Mouse (Mus musculus): ENCODE measurements at regions not wholly inside any gene's neighbourhood (a gene's known extent, or its start where the extent isn't known, plus 50 kb on each side); places are given as distances from the start of the nearest gene placed in this dataset.

- TF ChIP-seq USF1 (IDR thresholded peaks at IDR 0.05; ENCODE audit: low read depth) (no peak), FOSL1 (IDR thresholded peaks at IDR 0.05; ENCODE audit: insufficient read depth, low read length, poor library complexity, severe bottlenecking) (no peak), MYOD1 (IDR thresholded peaks at IDR 0.05; ENCODE audit: control insufficient read depth, insufficient read length, low read depth) (no peak), CTCF (IDR thresholded peaks at IDR 0.05; ENCODE audit: control insufficient read depth, insufficient read depth, insufficient read length) (no peak), MAX (IDR thresholded peaks at IDR 0.05) (no peak), CEBPB (IDR thresholded peaks at IDR 0.05; ENCODE audit: low read depth) (no peak), MYOG (IDR thresholded peaks at IDR 0.05; ENCODE audit: control insufficient read depth, extremely low read depth, insufficient read length) (no peak)
- Histone ChIP-seq H3K36me3 (ENCODE audit: control insufficient read depth, insufficient read depth) (no peaks in the 10 kb centered on the region), H3K79me3 (ENCODE audit: low read depth) (no peaks in the 10 kb centered on the region), H3K4me3 (ENCODE audit: insufficient read depth, poor library complexity, severe bottlenecking) (no peak overlapping the region), H3ac (ENCODE audit: control insufficient read depth, insufficient read length, low read depth) (no peak overlapping the region), H3K79me2 (ENCODE audit: control insufficient read depth, insufficient read depth) (no peaks in the 10 kb centered on the region), H3K27me3 (ENCODE audit: control insufficient read depth, insufficient read depth, insufficient read length) (peaks cover 3% of the 10 kb centered on the region)
Observed at GRCm38 (mm10) chr6:116821215-116821912, 104.7 kb upstream of the Tmem72 start.

- Histone ChIP-seq H3K27me3 (ENCODE audit: control insufficient read depth, insufficient read depth, insufficient read length) (peaks cover 3% of the 10 kb centered on the region), H3K36me3 (ENCODE audit: control insufficient read depth, insufficient read depth) (no peaks in the 10 kb centered on the region), H3K4me3 (ENCODE audit: insufficient read depth, poor library complexity, severe bottlenecking) (no peak overlapping the region), H3ac (ENCODE audit: control insufficient read depth, insufficient read length, low read depth) (no peak overlapping the region), H3K79me2 (ENCODE audit: control insufficient read depth, insufficient read depth) (no peaks in the 10 kb centered on the region), H3K79me3 (ENCODE audit: low read depth) (no peaks in the 10 kb centered on the region)
- TF ChIP-seq CEBPB (IDR thresholded peaks at IDR 0.05; ENCODE audit: low read depth) (no peak), USF1 (IDR thresholded peaks at IDR 0.05; ENCODE audit: low read depth) (no peak), MYOG (IDR thresholded peaks at IDR 0.05; ENCODE audit: control insufficient read depth, extremely low read depth, insufficient read length) (no peak), MYOD1 (IDR thresholded peaks at IDR 0.05; ENCODE audit: control insufficient read depth, insufficient read length, low read depth) (no peak), MAX (IDR thresholded peaks at IDR 0.05) (no peak), FOSL1 (IDR thresholded peaks at IDR 0.05; ENCODE audit: insufficient read depth, low read length, poor library complexity, severe bottlenecking) (no peak), CTCF (IDR thresholded peaks at IDR 0.05; ENCODE audit: control insufficient read depth, insufficient read depth, insufficient read length) (no peak)
Observed at GRCm38 (mm10) chr6:116822605-116823004, 105.9 kb upstream of the Tmem72 start.

DNA sequence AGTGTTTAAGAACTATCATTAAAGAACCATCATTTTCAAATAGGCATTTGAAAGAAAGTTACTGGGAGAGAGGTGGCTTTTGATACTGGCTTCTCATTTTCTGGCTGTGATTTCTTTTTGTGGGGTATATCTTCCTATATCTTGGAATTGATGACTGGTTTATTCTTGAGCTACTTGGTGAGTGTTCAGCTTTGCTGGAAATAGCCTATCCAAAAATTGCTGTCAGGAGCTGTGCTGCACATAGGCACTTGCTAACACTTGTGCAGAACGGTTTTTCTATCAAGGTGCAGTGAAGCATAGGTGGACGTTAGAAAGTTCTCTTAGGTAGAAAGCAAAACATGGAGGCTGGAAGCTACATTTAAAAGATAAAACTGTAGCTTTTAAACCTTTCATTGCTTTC, 108.9 kb upstream of the Tmem72 start:
- no peak overlapping the region for H3ac ChIP-seq (ENCODE audit: control insufficient read depth, insufficient read length, low read depth)
- H3K79me3 ChIP-seq (ENCODE audit: low read depth): no peaks in the 10 kb centered on the region
- no peak overlapping the region for H3K4me3 ChIP-seq (ENCODE audit: insufficient read depth, poor library complexity, severe bottlenecking)
- peaks cover 3% of the 10 kb centered on the region for H3K27me3 ChIP-seq (ENCODE audit: control insufficient read depth, insufficient read depth, insufficient read length)
- no peaks in the 10 kb centered on the region for H3K79me2 ChIP-seq (ENCODE audit: control insufficient read depth, insufficient read depth)
- no peaks in the 10 kb centered on the region for H3K36me3 ChIP-seq (ENCODE audit: control insufficient read depth, insufficient read depth)
- no peak for TF ChIP-seq USF1 (IDR thresholded peaks at IDR 0.05; ENCODE audit: low read depth)
- no peak for TF ChIP-seq MYOG (IDR thresholded peaks at IDR 0.05; ENCODE audit: control insufficient read depth, extremely low read depth, insufficient read length)
- no peak for TF ChIP-seq CTCF (IDR thresholded peaks at IDR 0.05; ENCODE audit: control insufficient read depth, insufficient read depth, insufficient read length)
- no peak for TF ChIP-seq CEBPB (IDR thresholded peaks at IDR 0.05; ENCODE audit: low read depth)
- TF ChIP-seq MAX (IDR thresholded peaks at IDR 0.05): no peak
- no peak for TF ChIP-seq FOSL1 (IDR thresholded peaks at IDR 0.05; ENCODE audit: insufficient read depth, low read length, poor library complexity, severe bottlenecking)
- no peak for TF ChIP-seq MYOD1 (IDR thresholded peaks at IDR 0.05; ENCODE audit: control insufficient read depth, insufficient read length, low read depth)

DNA sequence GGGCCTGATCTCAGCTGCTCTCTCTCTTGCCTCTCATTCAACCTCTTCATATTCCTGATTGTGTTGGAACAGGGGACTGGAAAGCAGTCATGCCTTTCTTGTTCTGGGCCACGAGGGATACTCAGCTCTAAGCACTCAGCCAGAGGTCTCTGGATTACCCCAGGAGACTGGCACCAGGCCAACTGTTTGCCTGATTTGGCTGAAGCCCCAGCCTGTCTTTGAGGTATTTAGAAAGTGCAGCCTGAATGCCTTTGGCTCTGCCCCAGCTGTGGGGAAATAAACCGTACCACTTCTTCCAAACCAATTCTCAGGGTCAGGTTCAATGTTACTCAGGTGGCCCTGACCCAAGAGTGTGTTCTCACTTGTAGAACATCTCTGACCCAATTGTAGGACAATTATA, 112.6 kb upstream of the Tmem72 start:
- Histone ChIP-seq H3K79me2 (ENCODE audit: control insufficient read depth, insufficient read depth) (no peaks in the 10 kb centered on the region), H3K79me3 (ENCODE audit: low read depth) (no peaks in the 10 kb centered on the region), H3K4me3 (ENCODE audit: insufficient read depth, poor library complexity, severe bottlenecking) (no peak overlapping the region), H3ac (ENCODE audit: control insufficient read depth, insufficient read length, low read depth) (no peak overlapping the region), H3K27me3 (ENCODE audit: control insufficient read depth, insufficient read depth, insufficient read length) (no peaks in the 10 kb centered on the region), H3K36me3 (ENCODE audit: control insufficient read depth, insufficient read depth) (no peaks in the 10 kb centered on the region)
- TF ChIP-seq CEBPB (IDR thresholded peaks at IDR 0.05; ENCODE audit: low read depth): no peak
- no peak for TF ChIP-seq MYOD1 (IDR thresholded peaks at IDR 0.05; ENCODE audit: control insufficient read depth, insufficient read length, low read depth)

GRCm38 (mm10) chr6:116845990-116846862, 129.5 kb upstream of the Tmem72 start:
- no peaks in the 10 kb centered on the region for H3K79me2 ChIP-seq (ENCODE audit: control insufficient read depth, insufficient read depth)
- no peaks in the 10 kb centered on the region for H3K27me3 ChIP-seq (ENCODE audit: control insufficient read depth, insufficient read depth, insufficient read length)
- no peak overlapping the region for H3ac ChIP-seq (ENCODE audit: control insufficient read depth, insufficient read length, low read depth)
- H3K79me3 ChIP-seq (ENCODE audit: low read depth): no peaks in the 10 kb centered on the region
- no peak overlapping the region for H3K4me3 ChIP-seq (ENCODE audit: insufficient read depth, poor library complexity, severe bottlenecking)
- H3K36me3 ChIP-seq (ENCODE audit: control insufficient read depth, insufficient read depth): no peaks in the 10 kb centered on the region
- peak; percentile 35 for TF ChIP-seq USF1 (IDR thresholded peaks at IDR 0.05; ENCODE audit: low read depth)
- TF ChIP-seq MAX (IDR thresholded peaks at IDR 0.05): no peak
- no peak for TF ChIP-seq MYOG (IDR thresholded peaks at IDR 0.05; ENCODE audit: control insufficient read depth, extremely low read depth, insufficient read length)
- TF ChIP-seq FOSL1 (IDR thresholded peaks at IDR 0.05; ENCODE audit: insufficient read depth, low read length, poor library complexity, severe bottlenecking): no peak
- TF ChIP-seq CEBPB (IDR thresholded peaks at IDR 0.05; ENCODE audit: low read depth): no peak
- TF ChIP-seq MYOD1 (IDR thresholded peaks at IDR 0.05; ENCODE audit: control insufficient read depth, insufficient read length, low read depth): no peak
- no peak for TF ChIP-seq CTCF (IDR thresholded peaks at IDR 0.05; ENCODE audit: control insufficient read depth, insufficient read depth, insufficient read length)
